Mouse (Mus musculus): ENCODE measurements around the gene Nceh1.

DNA sequence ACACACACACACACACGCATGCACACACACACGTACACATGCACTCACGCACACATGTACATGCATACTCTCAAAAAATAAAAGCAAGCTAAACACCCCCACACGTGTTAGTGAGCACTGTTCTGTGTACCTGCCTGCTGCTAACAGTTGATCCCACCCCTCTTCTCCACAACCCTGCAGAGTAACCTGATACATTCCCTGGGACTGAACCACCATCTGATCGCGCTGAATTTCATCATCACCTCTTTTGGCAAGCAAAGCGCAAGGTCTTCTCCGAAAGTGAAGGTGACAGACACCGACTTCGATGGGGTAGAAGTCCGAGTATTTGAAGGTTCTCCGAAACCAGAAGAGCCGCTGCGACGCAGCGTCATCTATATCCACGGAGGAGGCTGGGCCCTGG lies 39.7 kb downstream of the Nceh1 start:
- TF ChIP-seq POLR2A (IDR thresholded peaks at IDR 0.05; ENCODE audit: low read depth, low read length) (no peak), CTCF (IDR thresholded peaks at IDR 0.05; ENCODE audit: extremely low read depth, insufficient read length, insufficient replicate concordance, low read depth, low read length) (no peak)

All from small intestine, adult 2 months (tissue).